Mouse (Mus musculus) liver, postnatal 0 days (tissue): ENCODE results near the gene Sik1.

ENCODE experiments used
- CTCF ChIP-seq: sonication (generic); IDR thresholded peaks from 2 replicates; pipeline ENCODE4 v1.5.1; 2016; ENCODE audit warnings: antibody characterized with exemption, low read depth
- EP300 ChIP-seq: IDR thresholded peaks from 2 replicates; pipeline ENCODE4 v1.6.1; 2016; ENCODE audit warnings: antibody characterized with exemption, low read depth, mild to moderate bottlenecking

GRCm38 (mm10) chr17:31871968-31872825 lies 16.6 kb upstream of the Sik1 start:
- TF ChIP-seq CTCF = no peak
- no peak for TF ChIP-seq EP300
